Mouse (Mus musculus) megakaryocyte, embryonic 14.5 days (primary cell): ENCODE results near the gene Gm38393.

ENCODE experiments used
- FLI1 ChIP-seq: IDR thresholded peaks from 2 replicates; pipeline ENCODE4 v1.6.1; 2012; ENCODE audit warnings: low read length, inconsistent platforms, mixed read lengths
- GATA1 ChIP-seq: IDR thresholded peaks from 3 replicates; pipeline ENCODE4 v1.6.1; 2012; ENCODE audit warnings: mixed read lengths, low read length, inconsistent platforms, borderline replicate concordance

GRCm38 (mm10) chr7:60003006-60003865 lies 1.6 kb downstream of the Gm38393 start:
- TF ChIP-seq GATA1, result no peak
- no peak for TF ChIP-seq FLI1
